ENCODE assay signal across 15 mouse cellular contexts in genomic region chr19:20799460-20799859, GRCm38 (mm10).
"Had no signal": no experiment of that assay in that cellular context is flagged by ENCODE, and none has a peak within 500 bp of the region (broad histone marks: within the 10 kb centered on the region; RNA-seq: fewer than 3 reads in every experiment).

No protein-coding gene starts in this region.

- H3K27me3 ChIP-seq: neural tube, embryonic 15.5 days; stomach, embryonic 15.5 days had no signal

- H3K4me2 ChIP-seq: neural tube, embryonic 15.5 days; stomach, embryonic 15.5 days had no signal

- H3K36me3 ChIP-seq: neural tube, embryonic 15.5 days; stomach, embryonic 15.5 days had no signal

- H3K9me3 ChIP-seq: neural tube, embryonic 15.5 days; stomach, embryonic 15.5 days had no signal

- H3K4me1 ChIP-seq: stomach, embryonic 15.5 days had no signal

- H3K4me3 ChIP-seq: neural tube, embryonic 15.5 days; stomach, embryonic 15.5 days had no signal

- H3K27ac ChIP-seq: neural tube, embryonic 15.5 days; stomach, embryonic 15.5 days; stomach, postnatal 0 days had no signal

- DNase-seq: retina, postnatal 1 day; right cerebral cortex, adult 18-20 months; right cerebral cortex, postnatal 14 days; right cerebral cortex, postnatal 25 days; right cerebral cortex, postnatal 4 days; spleen, adult 18-20 months; thymus, adult 18-20 months; thymus, adult 2 months; thymus, postnatal 14 days; thymus, postnatal 25 days; thymus, postnatal 36 days; thymus, postnatal 4 days had no signal

- H3K9ac ChIP-seq: neural tube, embryonic 15.5 days; stomach, embryonic 15.5 days had no signal
